Mouse (Mus musculus) intestine, embryonic 14.5 days (tissue): ENCODE results near the gene Il1rapl2. TPM values are rescaled to one million over a fixed set of nuclear protein-coding genes. Genes with fewer than 3 reads are reported as not detected.
A peak's percentile ranks its signal among the peaks of the same experiment; 100 is the strongest.
"Not testable (repeated sequence)": the region's sequence is repeated elsewhere in the genome, so short reads cannot be mapped to it uniquely, and the experiment has no call there.

Experiments used
- ATAC-seq: fragments of 200-750 bp; cut with Nextera tagmentation; replicated peaks from 2 replicates; pipeline ENCODE4 v1.8.0; 2017; ENCODE audit warnings: low read depth, moderate number of reproducible peaks, moderate TSS enrichment, moderate library complexity; ENCODE audit not compliant: low FRiP score, low TSS enrichment
- DNase-seq: peaks from one replicate; pipeline ENCODE4 v3.0.0-alpha.2; 2018; ENCODE audit warnings: low spot score
- H3K27ac ChIP-seq: fragments of 300-500 bp; sonication (generic); 2 replicates; pipeline ENCODE4 v1.5.1; 2014; ENCODE audit warnings: low read depth, mild to moderate bottlenecking, control low read depth
- H3K27me3 ChIP-seq: fragments of 300-500 bp; sonication (generic); replicated peaks from 2 replicates; pipeline ENCODE4 v1.6.1; 2014; ENCODE audit warnings: low read length, control low read depth; ENCODE audit not compliant: control insufficient read depth, insufficient read depth
- H3K36me3 ChIP-seq: fragments of 300-500 bp; sonication (generic); 2 replicates; pipeline ENCODE4 v1.6.1; 2014; ENCODE audit warnings: low read length, control low read depth; ENCODE audit not compliant: control insufficient read depth, insufficient read depth
- H3K4me1 ChIP-seq: fragments of 300-500 bp; sonication (generic); replicated peaks from 2 replicates; pipeline ENCODE4 v1.6.1; 2014; ENCODE audit warnings: low read length, control low read depth, mixed read lengths; ENCODE audit not compliant: control insufficient read depth, insufficient read depth
- H3K4me2 ChIP-seq: fragments of 300-500 bp; sonication (generic); 2 replicates; pipeline ENCODE4 v1.6.1; 2014; ENCODE audit warnings: low read length
- H3K4me3 ChIP-seq: fragments of 300-500 bp; sonication (generic); 2 replicates; pipeline ENCODE4 v1.5.1; 2014; ENCODE audit warnings: low read depth, low read length, control low read depth, mixed read lengths
- H3K9ac ChIP-seq: fragments of 300-500 bp; sonication (generic); 2 replicates; pipeline ENCODE4 v1.6.1; 2014; ENCODE audit warnings: mild to moderate bottlenecking, low read length
- H3K9me3 ChIP-seq: fragments of 300-500 bp; sonication (generic); 2 replicates; pipeline ENCODE4 v1.6.1; 2016; ENCODE audit warnings: low read length, control low read depth; ENCODE audit not compliant: control insufficient read depth
- WGBS: fragments of 180-500 bp; shearing (Covaris S2); extraction: QIAGEN DNeasy Blood & Tissue Kit; methylation state at CpG from one replicate; pipeline ENCODE4 v1.1.7; 2014; 5-methylcytosine and 5-hydroxymethylcytosine counted together
- polyA plus RNA-seq: library from polyadenylated mRNA; unstranded; fragments of >200 nt; fragmentation: Nextera tagmentation; extraction: Ambion mirVana; gene quantifications from 2 replicates; pipeline ENCODE4 v1.2.1, GENCODE M21; 2014

The Il1rapl2 gene
- polyA plus RNA-seq, 1 experiment from 2014 or later, result 0.18 TPM

- WGBS, result 73% methylated on average over 1 of the region's 1 CpGs
- Histone ChIP-seq H3K36me3 (no peaks in the 10 kb centered on the region), H3K4me1 (no peaks in the 10 kb centered on the region), H3K27ac (no peak overlapping the region), H3K4me3 (no peak overlapping the region), H3K9ac (no peak overlapping the region), H3K27me3 (no peaks in the 10 kb centered on the region), H3K9me3 (no peaks in the 10 kb centered on the region), H3K4me2 (no peak overlapping the region)
- DNase-seq (no peak), ATAC-seq (no peak)
Measured at GRCm38 (mm10) chrX:137947741-137948140, 377.3 kb downstream of the Il1rapl2 start.

- peak; percentile 47 for DNase-seq
- H3K4me2 ChIP-seq, result no peak overlapping the region
- no peaks in the 10 kb centered on the region for H3K36me3 ChIP-seq
- H3K27ac ChIP-seq, result no peak overlapping the region
- H3K27me3 ChIP-seq, result no peaks in the 10 kb centered on the region
- H3K9me3 ChIP-seq, result no peaks in the 10 kb centered on the region
- peak; percentile 53; the same call in 1 of the 2 replicates for ATAC-seq
- no peaks in the 10 kb centered on the region for H3K4me1 ChIP-seq
- WGBS, result 70% methylated on average over 5 of the region's 5 CpGs
- H3K4me3 ChIP-seq, result no peak overlapping the region
- H3K9ac ChIP-seq, result no peak overlapping the region
Measured at GRCm38 (mm10) chrX:137971306-137971705, 400.9 kb downstream of the Il1rapl2 start.

GRCm38 (mm10) chrX:138043113-138043512 lies 472.7 kb downstream of the Il1rapl2 start:
- no peak for ATAC-seq

GRCm38 (mm10) chrX:138103954-138104353 lies 533.5 kb downstream of the Il1rapl2 start:
- DNase-seq, result no peak
- H3K9me3 ChIP-seq, result no peaks in the 10 kb centered on the region
- H3K9ac ChIP-seq, result no peak overlapping the region
- no peaks in the 10 kb centered on the region for H3K4me1 ChIP-seq
- H3K27me3 ChIP-seq, result no peaks in the 10 kb centered on the region
- WGBS, result 28% methylated on average over 6 of the region's 6 CpGs
- H3K4me3 ChIP-seq, result no peak overlapping the region
- no peak for ATAC-seq
- H3K36me3 ChIP-seq, result no peaks in the 10 kb centered on the region
- H3K4me2 ChIP-seq, result no peak overlapping the region
- no peak overlapping the region for H3K27ac ChIP-seq

More at GRCm38 (mm10) chrX:138043113-138043512, 472.7 kb downstream of the Il1rapl2 start:
- no peaks in the 10 kb centered on the region for H3K36me3 ChIP-seq
- H3K9me3 ChIP-seq, result no peaks in the 10 kb centered on the region
- no peaks in the 10 kb centered on the region for H3K27me3 ChIP-seq
- 92% methylated on average over 3 of the region's 3 CpGs for WGBS
- no peak overlapping the region for H3K27ac ChIP-seq
- no peaks in the 10 kb centered on the region for H3K4me1 ChIP-seq
- H3K4me3 ChIP-seq, result no peak overlapping the region
- DNase-seq, result no peak
- H3K4me2 ChIP-seq, result no peak overlapping the region
- H3K9ac ChIP-seq, result no peak overlapping the region

GRCm38 (mm10) chrX:138104668-138105067 lies 534.3 kb downstream of the Il1rapl2 start:
- 60% methylated on average over 3 of the region's 3 CpGs for WGBS
- ATAC-seq (no peak), DNase-seq (no peak)

GRCm38 (mm10) chrX:138170146-138170545 lies 599.7 kb downstream of the Il1rapl2 start:
- WGBS, result 18% methylated on average over 3 of the region's 3 CpGs
- ATAC-seq (no peak), DNase-seq (peak; percentile 48)
- Histone ChIP-seq H3K27me3 (no peaks in the 10 kb centered on the region), H3K4me1 (no peaks in the 10 kb centered on the region), H3K4me3 (no peak overlapping the region), H3K36me3 (no peaks in the 10 kb centered on the region), H3K9me3 (no peaks in the 10 kb centered on the region), H3K4me2 (no peak overlapping the region), H3K27ac (no peak overlapping the region), H3K9ac (no peak overlapping the region)

More at GRCm38 (mm10) chrX:138104668-138105067, 534.3 kb downstream of the Il1rapl2 start:
- Histone ChIP-seq H3K27ac (no peak overlapping the region), H3K4me1 (no peaks in the 10 kb centered on the region), H3K4me3 (no peak overlapping the region), H3K4me2 (no peak overlapping the region), H3K36me3 (no peaks in the 10 kb centered on the region), H3K27me3 (no peaks in the 10 kb centered on the region), H3K9me3 (no peaks in the 10 kb centered on the region), H3K9ac (no peak overlapping the region)

GRCm38 (mm10) chrX:138209480-138209879 lies 639.1 kb downstream of the Il1rapl2 start, which contains the start of gene Tex13a:
Tex13a (minus strand) TSS chrX:138209580.
- H3K9me3 ChIP-seq, result no peaks in the 10 kb centered on the region
- H3K36me3 ChIP-seq, result no peaks in the 10 kb centered on the region
- H3K9ac ChIP-seq, result no peak within 1 kb of the TSS
- 76% methylated on average over 3 of the region's 3 CpGs for WGBS
- H3K4me3 ChIP-seq, result no peak within 1 kb of the TSS
- no peaks in the 10 kb centered on the region for H3K27me3 ChIP-seq
- no peak within 1 kb of the TSS for H3K4me2 ChIP-seq
- no peak for ATAC-seq
- no peak for DNase-seq
- H3K4me1 ChIP-seq, result no peaks in the 10 kb centered on the region
- H3K27ac ChIP-seq, result no peak within 1 kb of the TSS

- no peak for DNase-seq
- no peak overlapping the region for H3K4me2 ChIP-seq
- 74% methylated on average over 4 of the region's 4 CpGs for WGBS
- no peaks in the 10 kb centered on the region for H3K27me3 ChIP-seq
- H3K9me3 ChIP-seq, result no peaks in the 10 kb centered on the region
- no peak overlapping the region for H3K4me3 ChIP-seq
- H3K4me1 ChIP-seq, result no peaks in the 10 kb centered on the region
- no peaks in the 10 kb centered on the region for H3K36me3 ChIP-seq
- no peak overlapping the region for H3K27ac ChIP-seq
- no peak for ATAC-seq
- H3K9ac ChIP-seq, result no peak overlapping the region
Measured at GRCm38 (mm10) chrX:138234626-138235025, 664.2 kb downstream of the Il1rapl2 start.

- H3K36me3 ChIP-seq, H3K4me2 ChIP-seq, H3K9me3 ChIP-seq, DNase-seq, H3K4me1 ChIP-seq, H3K9ac ChIP-seq, H3K27me3 ChIP-seq, H3K4me3 ChIP-seq, H3K27ac ChIP-seq, ATAC-seq: not testable (repeated sequence)
- WGBS, result 88% methylated on average over 1 of the region's 1 CpGs
Measured at GRCm38 (mm10) chrX:138348736-138349135, 778.3 kb downstream of the Il1rapl2 start.
